Mouse (Mus musculus): ENCODE data around the gene Gm3532.
"Not testable (repeated sequence)": the region's sequence is repeated elsewhere in the genome, so short reads cannot be mapped to it uniquely, and the experiment has no call there.

Gene Gm3532

DNA sequence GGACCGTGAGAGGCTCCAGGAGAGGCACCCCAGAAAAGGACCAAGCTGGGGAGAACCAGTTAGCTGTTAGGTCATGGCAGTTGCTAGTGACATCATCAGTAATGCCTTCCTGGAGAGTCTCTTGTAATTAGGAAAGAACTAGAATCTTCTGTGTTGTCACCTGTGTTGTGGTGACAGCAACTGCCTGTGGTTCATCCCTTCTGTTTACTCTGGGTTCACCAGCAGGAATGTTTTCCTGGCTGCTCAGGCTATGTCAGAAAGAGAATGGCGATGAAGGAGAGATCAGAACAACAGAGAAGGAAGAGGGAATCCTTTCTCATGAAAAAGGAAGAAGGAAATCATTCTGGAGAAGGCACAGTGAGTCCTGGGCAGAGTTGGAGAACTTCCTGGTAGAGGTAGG is at the start of gene Gm3532:
Gene Gm3532, plus strand, starts transcription at position 301 of the 400 bp plus-strand sequence.
- DNase-seq (ENCODE audit: low read depth, low spot score): not testable (repeated sequence)

DNA sequence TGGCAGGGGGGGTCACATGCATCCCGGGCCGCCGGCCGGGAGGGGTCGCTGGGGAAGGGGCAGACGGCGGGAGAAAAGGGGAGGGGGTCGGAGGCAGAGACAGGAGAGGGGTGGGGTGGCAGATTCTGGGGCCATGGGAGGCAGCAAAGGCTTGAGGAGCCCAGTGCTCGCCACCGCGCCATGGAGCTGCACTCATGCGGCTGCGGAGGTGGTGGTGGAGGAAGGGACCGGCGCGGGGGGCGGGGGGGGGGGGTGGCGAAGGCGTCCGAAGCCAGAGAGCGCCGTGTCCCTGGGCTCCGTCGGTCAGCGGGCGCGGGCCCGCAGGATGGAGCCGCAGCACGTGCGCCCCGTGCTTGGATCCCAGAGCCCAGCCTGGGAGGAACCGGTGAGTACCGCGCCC is 36.9 kb upstream of the Gm3532 start, which contains the start of gene Gm3488:
Gene Gm3488, plus strand, starts transcription at position 301 of the 400 bp plus-strand sequence.
- not testable (repeated sequence) for DNase-seq (ENCODE audit: low read depth, low spot score)

Data from 3T3-L1 (cell line).